In genomic region chr2:61555367-61555766, GRCm38 (mm10) we compare ENCODE assay signal across 30 mouse cellular contexts. TPM values are rescaled to one million over a fixed set of nuclear protein-coding genes. Genes with fewer than 3 reads are reported as not detected.
DNase-seq lines count a peak whose midpoint lies in the region; ATAC-seq and TF ChIP-seq lines count a peak whose summit lies in the region.
"Had no signal": no experiment of that assay in that cellular context is flagged by ENCODE, and none has a peak within 500 bp of the region (broad histone marks: within the 10 kb centered on the region; RNA-seq: fewer than 3 reads in every experiment).

No protein-coding gene starts in this region.

- no peak overlapping the region for H3K9ac ChIP-seq in forebrain, embryonic 13.5 days
- no peak overlapping the region for H3K9ac ChIP-seq in forebrain, embryonic 12.5 days
- H3K9ac ChIP-seq in hindbrain, embryonic 14.5 days = no peak overlapping the region
- no peak overlapping the region for H3K9ac ChIP-seq in hindbrain, embryonic 11.5 days (ENCODE audit: low read depth, low read length)
- no peak overlapping the region for H3K9ac ChIP-seq in midbrain, postnatal 0 days (replicated peaks; ENCODE audit: low read length, poor library complexity, severe bottlenecking)
- H3K9ac ChIP-seq: embryonic facial prominence, embryonic 13.5 days; heart, embryonic 13.5 days; limb, embryonic 15.5 days; liver, embryonic 15.5 days; lung, embryonic 15.5 days had no signal

- 60% methylated on average over 7 of the region's 7 CpGs for WGBS in forebrain, embryonic 13.5 days
- 71% methylated on average over 7 of the region's 7 CpGs for WGBS in forebrain, embryonic 12.5 days
- WGBS in hindbrain, embryonic 14.5 days = 51% methylated on average over 7 of the region's 7 CpGs
- WGBS in hindbrain, embryonic 11.5 days = 77% methylated on average over 7 of the region's 7 CpGs
- 42% methylated on average over 7 of the region's 7 CpGs for WGBS in midbrain, postnatal 0 days

- DNase-seq in hindbrain, embryonic 14.5 days (ENCODE audit: low spot score) = no peak
- no peak for DNase-seq in hindbrain, embryonic 11.5 days (ENCODE audit: low spot score)
- peak; percentile 29 for DNase-seq in brain, adult 2 months (ENCODE audit: low read depth, low spot score)
- peak; percentile 10 for DNase-seq in midbrain, postnatal 0 days (ENCODE audit: low spot score)
- no peak for DNase-seq in cerebellum, postnatal 10 days
- no peak for DNase-seq in gastrocnemius, adult 18-20 months (ENCODE audit: low spot score)
- DNase-seq: adrenal gland, adult 8-10 months; cerebellum, adult 2 months; cerebellum, postnatal 36 days; embryo, embryonic 11 days; gastrocnemius, postnatal 14 days; heart, adult 11 months; heart, postnatal 14 days; kidney, adult 18-20 months; left cerebral cortex, postnatal 4 days; lung, postnatal 4 days; thymus, adult 2 months; thymus, postnatal 4 days had no signal

- H3K9me3 ChIP-seq in forebrain, embryonic 13.5 days (replicated peaks) = no peaks in the 10 kb centered on the region
- no peaks in the 10 kb centered on the region for H3K9me3 ChIP-seq in forebrain, embryonic 12.5 days
- H3K9me3 ChIP-seq in hindbrain, embryonic 14.5 days (ENCODE audit: control insufficient read depth, low read length) = no peaks in the 10 kb centered on the region
- H3K9me3 ChIP-seq in hindbrain, embryonic 11.5 days (ENCODE audit: control insufficient read depth, low read length) = no peaks in the 10 kb centered on the region
- 0 out of 2 replicates have a peak, but pooled peaks cover 3% of the 10 kb centered on the region for H3K9me3 ChIP-seq in midbrain, postnatal 0 days (ENCODE audit: low read length)
- H3K9me3 ChIP-seq: embryonic facial prominence, embryonic 13.5 days; heart, embryonic 13.5 days; limb, embryonic 15.5 days; liver, embryonic 15.5 days; lung, embryonic 15.5 days had no signal

- H3K4me1 ChIP-seq in forebrain, embryonic 13.5 days = peaks cover 18% of the 10 kb centered on the region; the same call in 1 of the 2 replicates
- 0 out of 2 replicates have a peak, but pooled peaks cover 3% of the 10 kb centered on the region for H3K4me1 ChIP-seq in forebrain, embryonic 12.5 days
- H3K4me1 ChIP-seq in hindbrain, embryonic 14.5 days (replicated peaks; ENCODE audit: control insufficient read depth, insufficient read depth, low read length) = 0 out of 2 replicates have a peak, but pooled peaks cover 7% of the 10 kb centered on the region
- no peaks in the 10 kb centered on the region for H3K4me1 ChIP-seq in hindbrain, embryonic 11.5 days (replicated peaks; ENCODE audit: control insufficient read depth, insufficient read depth, low read length)
- H3K4me1 ChIP-seq in midbrain, postnatal 0 days (ENCODE audit: insufficient read depth, low read length) = no peaks in the 10 kb centered on the region
- H3K4me1 ChIP-seq: embryonic facial prominence, embryonic 13.5 days; heart, embryonic 13.5 days; limb, embryonic 15.5 days; liver, embryonic 15.5 days; lung, embryonic 15.5 days had no signal

- 0 out of 2 replicates have a peak, but pooled peaks have one; percentile 19 for ATAC-seq in forebrain, embryonic 13.5 days
- no peak for ATAC-seq in forebrain, embryonic 12.5 days (ENCODE audit: low FRiP score)
- ATAC-seq in hindbrain, embryonic 14.5 days (ENCODE audit: low FRiP score) = peak; percentile 65
- ATAC-seq in hindbrain, embryonic 11.5 days (ENCODE audit: low FRiP score) = no peak
- ATAC-seq in midbrain, postnatal 0 days (ENCODE audit: low FRiP score) = no peak
- ATAC-seq: activated CD4-positive, CD25-positive, alpha-beta regulatory T cell, adult 4 months; inflammation-experienced regulatory T-cells, adult 6 months had no signal

- no peak overlapping the region for H3K27ac ChIP-seq in forebrain, embryonic 13.5 days
- no peak overlapping the region for H3K27ac ChIP-seq in forebrain, embryonic 12.5 days
- H3K27ac ChIP-seq in hindbrain, embryonic 14.5 days = peak overlapping the region; percentile 16
- H3K27ac ChIP-seq in hindbrain, embryonic 11.5 days (ENCODE audit: low read depth, low read length) = no peak overlapping the region
- H3K27ac ChIP-seq in midbrain, postnatal 0 days (ENCODE audit: low read depth, low read length) = no peak overlapping the region
- H3K27ac ChIP-seq: embryonic facial prominence, embryonic 13.5 days; heart, embryonic 13.5 days; kidney, postnatal 0 days; limb, embryonic 15.5 days; liver, embryonic 15.5 days; lung, embryonic 15.5 days; stomach, postnatal 0 days had no signal

- H3K27me3 ChIP-seq in forebrain, embryonic 13.5 days = no peaks in the 10 kb centered on the region
- H3K27me3 ChIP-seq in forebrain, embryonic 12.5 days = no peaks in the 10 kb centered on the region
- H3K27me3 ChIP-seq in hindbrain, embryonic 14.5 days (ENCODE audit: control insufficient read depth, insufficient read depth, low read length) = no peaks in the 10 kb centered on the region
- no peaks in the 10 kb centered on the region for H3K27me3 ChIP-seq in hindbrain, embryonic 11.5 days (ENCODE audit: control insufficient read depth, insufficient read depth, low read length)
- no peaks in the 10 kb centered on the region for H3K27me3 ChIP-seq in midbrain, postnatal 0 days (ENCODE audit: insufficient read depth, low read length)
- H3K27me3 ChIP-seq: embryonic facial prominence, embryonic 13.5 days; heart, embryonic 13.5 days; limb, embryonic 15.5 days; liver, embryonic 15.5 days; lung, embryonic 15.5 days had no signal

- TF ChIP-seq CTCF in midbrain, postnatal 0 days (IDR thresholded peaks at IDR 0.05) = no peak

- H3K4me2 ChIP-seq in forebrain, embryonic 13.5 days = no peak overlapping the region
- H3K4me2 ChIP-seq in forebrain, embryonic 12.5 days = no peak overlapping the region
- peak overlapping the region; percentile 18 for H3K4me2 ChIP-seq in hindbrain, embryonic 14.5 days (replicated peaks)
- no peak overlapping the region for H3K4me2 ChIP-seq in hindbrain, embryonic 11.5 days (replicated peaks; ENCODE audit: low read depth, low read length)
- no peak overlapping the region for H3K4me2 ChIP-seq in midbrain, postnatal 0 days (ENCODE audit: low read depth, low read length, poor library complexity, severe bottlenecking)
- H3K4me2 ChIP-seq: embryonic facial prominence, embryonic 13.5 days; heart, embryonic 13.5 days; limb, embryonic 15.5 days; liver, embryonic 15.5 days; lung, embryonic 15.5 days had no signal

- no peaks in the 10 kb centered on the region for H3K36me3 ChIP-seq in forebrain, embryonic 13.5 days (ENCODE audit: poor library complexity, severe bottlenecking)
- H3K36me3 ChIP-seq in forebrain, embryonic 12.5 days (replicated peaks) = no peaks in the 10 kb centered on the region
- H3K36me3 ChIP-seq in hindbrain, embryonic 14.5 days (replicated peaks; ENCODE audit: control insufficient read depth, insufficient read depth) = no peaks in the 10 kb centered on the region
- H3K36me3 ChIP-seq in hindbrain, embryonic 11.5 days (ENCODE audit: control insufficient read depth, insufficient read depth, low read length) = no peaks in the 10 kb centered on the region
- no peaks in the 10 kb centered on the region for H3K36me3 ChIP-seq in midbrain, postnatal 0 days (ENCODE audit: insufficient read depth, low read length)
- H3K36me3 ChIP-seq: embryonic facial prominence, embryonic 13.5 days; heart, embryonic 13.5 days; limb, embryonic 15.5 days; liver, embryonic 15.5 days; lung, embryonic 15.5 days had no signal

- H3K4me3 ChIP-seq in forebrain, embryonic 13.5 days = no peak overlapping the region
- H3K4me3 ChIP-seq in forebrain, embryonic 12.5 days (replicated peaks) = no peak overlapping the region
- no peak overlapping the region for H3K4me3 ChIP-seq in hindbrain, embryonic 14.5 days (replicated peaks; ENCODE audit: low read length)
- no peak overlapping the region for H3K4me3 ChIP-seq in hindbrain, embryonic 11.5 days (ENCODE audit: low read depth, low read length)
- H3K4me3 ChIP-seq in midbrain, postnatal 0 days (ENCODE audit: low read depth, low read length) = no peak overlapping the region
- H3K4me3 ChIP-seq: embryonic facial prominence, embryonic 13.5 days; erythroblast, embryonic 14.5 days; heart, embryonic 13.5 days; limb, embryonic 15.5 days; liver, embryonic 15.5 days; lung, embryonic 15.5 days had no signal

RNA-seq across cellular contexts. Expression of gene Tank, which starts 23.0 kb away (rescaled TPM):
- polyA plus RNA-seq in forebrain, embryonic 13.5 days (2015; fragmentation: Nextera tagmentation; extraction: Ambion mirVana) = 27.6 and 31.2 TPM in 2 replicates
- polyA plus RNA-seq in forebrain, embryonic 12.5 days (2016; fragmentation: Nextera tagmentation; extraction: Ambion mirVana) = 27.9 and 31.0 TPM in 2 replicates
- 28.4 and 31.4 TPM in 2 replicates for polyA plus RNA-seq in hindbrain, embryonic 14.5 days (2014; fragmentation: Nextera tagmentation; extraction: Ambion mirVana)
- polyA plus RNA-seq in hindbrain, embryonic 11.5 days (2014; fragmentation: Nextera tagmentation; extraction: Ambion mirVana) = 35.8 and 36.7 TPM in 2 replicates
- total RNA-seq in midbrain, postnatal 0 days (2014; rRNA removed) = 25.8 and 37.5 TPM in 2 replicates
- polyA plus RNA-seq in midbrain, postnatal 0 days (2015; fragmentation: Nextera tagmentation; extraction: Ambion mirVana) = 25.4 and 27.1 TPM in 2 replicates
- 10 to 100 TPM; 17.5 to 17.8 TPM for total RNA-seq in gastrocnemius, adult 18-20 months (2021)

Comparison
In these comparisons a context has a peak if more than half of its experiments do, and no peak if none do; other contexts are left out.
1. ATAC-seq: peak in forebrain, embryonic 13.5 days (single experiment) and hindbrain, embryonic 14.5 days (single experiment); none in forebrain, embryonic 12.5 days (single experiment), hindbrain, embryonic 11.5 days (single experiment) and midbrain, postnatal 0 days (single experiment).
2. DNase-seq: peak in brain, adult 2 months (single experiment) and midbrain, postnatal 0 days (single experiment); none in hindbrain, embryonic 14.5 days (single experiment), hindbrain, embryonic 11.5 days (single experiment), cerebellum, postnatal 10 days (0 of 2) and gastrocnemius, adult 18-20 months (single experiment).